Mouse (Mus musculus) activated CD4-positive, CD25-positive, alpha-beta regulatory T cell, adult 4 months (primary cell): ENCODE data around the gene Slc17a9. TPM values are rescaled to one million over a fixed set of nuclear protein-coding genes. Genes with fewer than 3 reads are reported as not detected.

Source experiments
- ATAC-seq: one replicate; pipeline ENCODE4 v1.8.0; 2017
- polyA plus RNA-seq, 2 experiments: library from polyadenylated mRNA; unstranded; fragments of 100-300 nt; shearing (Covaris generic); gene quantifications; one replicate each; pipeline ENCODE4 v1.2.1; 2017

The Slc17a9 gene
- polyA plus RNA-seq = 10 to 100 TPM; 68.7 to 77.6 TPM

- ATAC-seq = peak; percentile 47
Measured at GRCm38 (mm10) chr2:180724585-180725413, at the start of gene Slc17a9. Slc17a9 (plus strand) TSS chr2:180725263.

- ATAC-seq = no peak
Measured at GRCm38 (mm10) chr2:180676706-180677105, 48.4 kb upstream of the Slc17a9 start.

GRCm38 (mm10) chr2:180678609-180679140 is 46.4 kb upstream of the Slc17a9 start:
- ATAC-seq = peak; percentile 80

GRCm38 (mm10) chr2:180681225-180681624 is 43.8 kb upstream of the Slc17a9 start:
- no peak for ATAC-seq

- no peak for ATAC-seq
Measured at GRCm38 (mm10) chr2:180683524-180683923, 41.5 kb upstream of the Slc17a9 start.

- no peak for ATAC-seq
Measured at GRCm38 (mm10) chr2:180684031-180684430, 41.0 kb upstream of the Slc17a9 start.

GRCm38 (mm10) chr2:180689841-180690240 is 35.2 kb upstream of the Slc17a9 start:
- no peak for ATAC-seq

- ATAC-seq = no peak
Measured at GRCm38 (mm10) chr2:180692630-180693029, 32.4 kb upstream of the Slc17a9 start.

- ATAC-seq = no peak
Measured at GRCm38 (mm10) chr2:180695176-180695575, 29.9 kb upstream of the Slc17a9 start.

GRCm38 (mm10) chr2:180700457-180700856 is 24.6 kb upstream of the Slc17a9 start:
- ATAC-seq = no peak

- ATAC-seq = peak; percentile 28
Measured at GRCm38 (mm10) chr2:180701053-180701766, 23.9 kb upstream of the Slc17a9 start.

- ATAC-seq = peak; percentile 80
Measured at GRCm38 (mm10) chr2:180701767-180702621, 23.1 kb upstream of the Slc17a9 start.

GRCm38 (mm10) chr2:180702701-180703149 is 22.3 kb upstream of the Slc17a9 start:
- no peak for ATAC-seq

GRCm38 (mm10) chr2:180703175-180703574 is 21.9 kb upstream of the Slc17a9 start:
- ATAC-seq = no peak

- no peak for ATAC-seq
Measured at GRCm38 (mm10) chr2:180703645-180704359, 21.3 kb upstream of the Slc17a9 start.

GRCm38 (mm10) chr2:180704591-180704990 is 20.5 kb upstream of the Slc17a9 start:
- no peak for ATAC-seq

GRCm38 (mm10) chr2:180705066-180705465 is 20.0 kb upstream of the Slc17a9 start:
- ATAC-seq = no peak

GRCm38 (mm10) chr2:180705975-180706374 is 19.1 kb upstream of the Slc17a9 start:
- no peak for ATAC-seq

- peak; percentile 18 for ATAC-seq
Measured at GRCm38 (mm10) chr2:180709023-180709922, 15.8 kb upstream of the Slc17a9 start.

GRCm38 (mm10) chr2:180709923-180710272 is 15.2 kb upstream of the Slc17a9 start, which contains the start of the genes Dido1 and Gid8:
Dido1 (minus strand) TSS chr2:180709999.
Gid8 (plus strand) TSS chr2:180710117.
- ATAC-seq = peak; percentile 92
